In genomic region chr13:44174236-44174635, GRCm38 (mm10) we compare ENCODE assay signal across 17 mouse cellular contexts.
"Had no signal": no experiment of that assay in that cellular context is flagged by ENCODE, and none has a peak within 500 bp of the region (broad histone marks: within the 10 kb centered on the region; RNA-seq: fewer than 3 reads in every experiment).

No protein-coding gene starts in this region.

- H3K27ac ChIP-seq: neural tube, embryonic 12.5 days; neural tube, embryonic 13.5 days; neural tube, embryonic 15.5 days; stomach, embryonic 15.5 days; stomach, postnatal 0 days had no signal

- H3K4me1 ChIP-seq: neural tube, embryonic 12.5 days; neural tube, embryonic 13.5 days; neural tube, embryonic 15.5 days; stomach, embryonic 15.5 days had no signal

- DNase-seq: retina, postnatal 1 day; right cerebral cortex, adult 18-20 months; right cerebral cortex, postnatal 14 days; right cerebral cortex, postnatal 25 days; right cerebral cortex, postnatal 4 days; spleen, adult 18-20 months; thymus, adult 18-20 months; thymus, adult 2 months; thymus, postnatal 14 days; thymus, postnatal 25 days; thymus, postnatal 36 days; thymus, postnatal 4 days had no signal

- H3K9ac ChIP-seq: neural tube, embryonic 12.5 days; neural tube, embryonic 13.5 days; neural tube, embryonic 15.5 days; stomach, embryonic 15.5 days had no signal

- H3K4me3 ChIP-seq: neural tube, embryonic 12.5 days; neural tube, embryonic 13.5 days; neural tube, embryonic 15.5 days; stomach, embryonic 15.5 days had no signal

- H3K4me2 ChIP-seq: neural tube, embryonic 12.5 days; neural tube, embryonic 13.5 days; neural tube, embryonic 15.5 days; stomach, embryonic 15.5 days had no signal

- H3K36me3 ChIP-seq: neural tube, embryonic 12.5 days; neural tube, embryonic 13.5 days; neural tube, embryonic 15.5 days; stomach, embryonic 15.5 days had no signal

- H3K27me3 ChIP-seq: neural tube, embryonic 13.5 days; neural tube, embryonic 15.5 days had no signal

- H3K9me3 ChIP-seq: neural tube, embryonic 12.5 days; neural tube, embryonic 13.5 days; neural tube, embryonic 15.5 days; stomach, embryonic 15.5 days had no signal
